Mouse (Mus musculus): ENCODE measurements at regions not wholly inside any gene's neighbourhood (a gene's known extent, or its start where the extent isn't known, plus 50 kb on each side); places are given as distances from the start of the nearest gene placed in this dataset.

GRCm38 (mm10) chr13:54318601-54319000 is 52.5 kb upstream of the Cplx2 start:
- DNase-seq = no peak

- no peak for DNase-seq
Measured at GRCm38 (mm10) chr13:54320212-54320611, 50.9 kb upstream of the Cplx2 start.

- no peak for DNase-seq
Measured at GRCm38 (mm10) chr13:54321011-54321410, 50.1 kb upstream of the Cplx2 start.

Data from adrenal gland, postnatal 14 days (tissue).